Mouse (Mus musculus) spleen, adult 2 months (tissue): ENCODE data around the gene 4930579F01Rik.

ENCODE experiments used
- CTCF ChIP-seq: fragments of 200-500 bp; IDR thresholded peaks from 2 replicates; pipeline ENCODE4 v1.5.1; 2011; ENCODE audit warnings: mild to moderate bottlenecking, inconsistent platforms; ENCODE audit not compliant: insufficient read depth, insufficient read length, insufficient replicate concordance; ENCODE audit errors: extremely low read depth
- POLR2A ChIP-seq: fragments of 200-500 bp; IDR thresholded peaks from 2 replicates; pipeline ENCODE4 v1.6.1; 2011; ENCODE audit warnings: low read depth, low read length, inconsistent platforms

DNA sequence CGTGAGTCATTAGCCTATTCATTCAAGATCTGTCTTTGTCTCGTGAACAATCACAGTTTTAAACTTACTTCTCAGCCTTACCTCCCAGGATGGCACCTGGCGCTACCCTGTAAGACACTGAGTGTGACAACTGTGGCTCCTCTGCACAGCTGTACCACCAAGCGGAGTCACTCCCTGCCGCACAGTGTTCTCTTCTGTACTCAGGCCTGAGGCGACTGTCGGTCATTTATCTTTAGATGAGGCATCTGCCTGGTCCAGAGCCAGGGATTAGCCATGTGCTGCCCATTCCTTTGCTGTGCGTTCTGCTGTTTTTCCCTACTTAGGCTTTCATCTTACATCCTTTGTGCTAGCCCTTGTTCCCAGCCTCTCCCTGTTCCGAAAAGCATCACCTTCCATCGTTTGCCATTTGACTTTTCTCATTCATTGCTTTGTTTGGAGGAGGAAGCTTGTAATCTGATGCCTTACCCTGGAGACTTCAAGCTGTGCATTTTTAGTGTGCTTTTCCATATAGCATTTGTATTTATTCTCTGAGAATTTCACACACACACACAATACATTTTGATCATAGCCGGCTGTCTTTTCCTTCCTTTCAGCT, 21.9 kb upstream of the 4930579F01Rik start:
- TF ChIP-seq POLR2A = no peak
- TF ChIP-seq CTCF = no peak
